Mouse (Mus musculus) liver, embryonic 16.5 days (tissue): ENCODE measurements around the gene Gpbp1l1. TPM values are rescaled to one million over a fixed set of nuclear protein-coding genes. Genes with fewer than 3 reads are reported as not detected.

ENCODE experiments used
- ATAC-seq: fragments of 200-750 bp; cut with Nextera tagmentation; 2 replicates; pipeline ENCODE4 v1.8.0; 2017; ENCODE audit warnings: low read depth, mild to moderate bottlenecking, moderate number of reproducible peaks, moderate library complexity
- H3K27ac ChIP-seq: fragments of 300-500 bp; sonication (generic); 2 replicates; pipeline ENCODE4 v1.5.1; 2014; ENCODE audit warnings: mild to moderate bottlenecking, low read length
- H3K27me3 ChIP-seq: fragments of 300-500 bp; sonication (generic); 2 replicates; pipeline ENCODE4 v1.6.1; 2014; ENCODE audit warnings: low read depth, low read length, mixed read lengths; ENCODE audit not compliant: control insufficient read depth, insufficient read depth
- H3K36me3 ChIP-seq: fragments of 300-500 bp; sonication (generic); 2 replicates; pipeline ENCODE4 v1.6.1; 2014; ENCODE audit warnings: mild to moderate bottlenecking; ENCODE audit not compliant: control insufficient read depth, insufficient read depth
- H3K4me1 ChIP-seq: fragments of 300-500 bp; sonication (generic); 2 replicates; pipeline ENCODE4 v1.6.1; 2014; ENCODE audit warnings: low read depth, low read length, mixed read lengths; ENCODE audit not compliant: control insufficient read depth
- H3K4me2 ChIP-seq: fragments of 300-500 bp; sonication (generic); 2 replicates; pipeline ENCODE4 v1.6.1; 2014; ENCODE audit warnings: low read depth, low read length, mixed read lengths
- H3K4me3 ChIP-seq: fragments of 300-500 bp; sonication (generic); 2 replicates; pipeline ENCODE4 v1.5.1; 2014; ENCODE audit warnings: low read depth, mild to moderate bottlenecking, low read length
- H3K9ac ChIP-seq: fragments of 300-500 bp; sonication (generic); 2 replicates; pipeline ENCODE4 v1.6.1; 2014; ENCODE audit warnings: low read depth, low read length
- H3K9me3 ChIP-seq: fragments of 300-500 bp; sonication (generic); replicated peaks from 2 replicates; pipeline ENCODE4 v1.6.1; 2016; ENCODE audit warnings: low read length; ENCODE audit not compliant: control insufficient read depth
- WGBS: fragments of 180-500 bp; shearing (Covaris S2); extraction: QIAGEN DNeasy Blood & Tissue Kit; methylation state at CpG from one replicate; pipeline ENCODE4 v1.1.7; 2014; ENCODE audit not compliant: insufficient replicate concordance; 5-methylcytosine and 5-hydroxymethylcytosine counted together
- polyA plus RNA-seq: library from polyadenylated mRNA; unstranded; fragments of >200 nt; fragmentation: Nextera tagmentation; extraction: Ambion mirVana; gene quantifications from 2 replicates; pipeline ENCODE4 v1.2.1, GENCODE M21; 2015

The Gpbp1l1 gene
- 15.3 and 16.0 TPM in 2 replicates for polyA plus RNA-seq

- H3K27ac ChIP-seq, result peak within 1 kb of the TSS; percentile 99
- H3K27me3 ChIP-seq, result no peaks in the 10 kb centered on the region
- H3K4me2 ChIP-seq, result peak within 1 kb of the TSS; percentile 98
- H3K36me3 ChIP-seq, result peaks cover 5% of the 10 kb centered on the region
- H3K9ac ChIP-seq, result peak within 1 kb of the TSS; percentile 98
- H3K4me3 ChIP-seq, result peak within 1 kb of the TSS; percentile 100
- H3K4me1 ChIP-seq, result peaks cover 9% of the 10 kb centered on the region
- WGBS, result under 1% methylated on average over 78 of the region's 78 CpGs
- ATAC-seq, result peak; percentile 94
- H3K9me3 ChIP-seq, result no peaks in the 10 kb centered on the region
These were observed at the start of gene Gpbp1l1 for GRCm38 (mm10) chr4:116557306-116558121. TSS of gene Gpbp1l1 (plus strand) at chr4:116557658.

- no peak overlapping the region for H3K27ac ChIP-seq
- no peaks in the 10 kb centered on the region for H3K9me3 ChIP-seq
- H3K36me3 ChIP-seq, result peaks cover 3% of the 10 kb centered on the region
- no peaks in the 10 kb centered on the region for H3K4me1 ChIP-seq
- 58% methylated on average over 2 of the region's 2 CpGs for whole genome bisulfite sequencing
- H3K27me3 ChIP-seq, result no peaks in the 10 kb centered on the region
- H3K4me3 ChIP-seq, result no peak overlapping the region
- H3K9ac ChIP-seq, result no peak overlapping the region
- no peak for ATAC-seq
- H3K4me2 ChIP-seq, result no peak overlapping the region
These were observed 26.3 kb upstream of the Gpbp1l1 start for GRCm38 (mm10) chr4:116531109-116531508.

GRCm38 (mm10) chr4:116536351-116536750 lies 21.1 kb upstream of the Gpbp1l1 start:
- no peak overlapping the region for H3K9ac ChIP-seq
- no peak for ATAC-seq
- H3K4me2 ChIP-seq, result no peak overlapping the region
- peaks cover 6% of the 10 kb centered on the region for H3K36me3 ChIP-seq
- H3K27ac ChIP-seq, result no peak overlapping the region
- no peak overlapping the region for H3K4me3 ChIP-seq
- no peaks in the 10 kb centered on the region for H3K27me3 ChIP-seq
- H3K4me1 ChIP-seq, result no peaks in the 10 kb centered on the region
- no peaks in the 10 kb centered on the region for H3K9me3 ChIP-seq

- peaks cover 6% of the 10 kb centered on the region for H3K36me3 ChIP-seq
- H3K27ac ChIP-seq, result no peak overlapping the region
- H3K4me1 ChIP-seq, result no peaks in the 10 kb centered on the region
- H3K27me3 ChIP-seq, result no peaks in the 10 kb centered on the region
- no peak overlapping the region for H3K4me3 ChIP-seq
- no peaks in the 10 kb centered on the region for H3K9me3 ChIP-seq
- ATAC-seq, result no peak
- H3K9ac ChIP-seq, result no peak overlapping the region
- H3K4me2 ChIP-seq, result no peak overlapping the region
- 76% methylated on average over 3 of the region's 3 CpGs for WGBS
These were observed 19.7 kb upstream of the Gpbp1l1 start for GRCm38 (mm10) chr4:116537737-116538136.

- peaks cover 5% of the 10 kb centered on the region for H3K36me3 ChIP-seq
- H3K27me3 ChIP-seq, result no peaks in the 10 kb centered on the region
- H3K4me2 ChIP-seq, result no peak overlapping the region
- H3K4me3 ChIP-seq, result no peak overlapping the region
- H3K9me3 ChIP-seq, result no peaks in the 10 kb centered on the region
- no peak overlapping the region for H3K9ac ChIP-seq
- H3K27ac ChIP-seq, result no peak overlapping the region
- 24% methylated on average over 1 of the region's 1 CpGs for WGBS
- ATAC-seq, result no peak
- peaks cover 2% of the 10 kb centered on the region; the same call in 1 of the 2 replicates for H3K4me1 ChIP-seq
These were observed 7.0 kb upstream of the Gpbp1l1 start for GRCm38 (mm10) chr4:116550432-116550831.

- H3K27me3 ChIP-seq, result no peaks in the 10 kb centered on the region
- WGBS, result 78% methylated on average over 3 of the region's 3 CpGs
- H3K4me2 ChIP-seq, result no peak overlapping the region
- peaks cover 5% of the 10 kb centered on the region for H3K36me3 ChIP-seq
- no peak overlapping the region for H3K4me3 ChIP-seq
- H3K27ac ChIP-seq, result no peak overlapping the region
- no peak for ATAC-seq
- no peaks in the 10 kb centered on the region for H3K9me3 ChIP-seq
- H3K9ac ChIP-seq, result no peak overlapping the region
- H3K4me1 ChIP-seq, result peaks cover 2% of the 10 kb centered on the region; the same call in 1 of the 2 replicates
These were observed 4.4 kb upstream of the Gpbp1l1 start for GRCm38 (mm10) chr4:116553035-116553434.

- Histone ChIP-seq H3K4me2 (peak within 1 kb of the TSS; percentile 98), H3K36me3 (peaks cover 5% of the 10 kb centered on the region), H3K4me3 (peak within 1 kb of the TSS; percentile 100), H3K9me3 (no peaks in the 10 kb centered on the region), H3K4me1 (peaks cover 7% of the 10 kb centered on the region), H3K27me3 (no peaks in the 10 kb centered on the region), H3K27ac (peak within 1 kb of the TSS; percentile 99), H3K9ac (peak within 1 kb of the TSS; percentile 98)
- no peak for ATAC-seq
- 3% methylated on average over 23 of the region's 23 CpGs for WGBS
These were observed 1.8 kb upstream of the Gpbp1l1 start, which contains the start of gene Tmem69 for GRCm38 (mm10) chr4:116555413-116556300. TSS of gene Tmem69 (minus strand) at chr4:116555936.

- H3K36me3 ChIP-seq, result peaks cover 5% of the 10 kb centered on the region
- ATAC-seq, result peak; percentile 92
- H3K27me3 ChIP-seq, result no peaks in the 10 kb centered on the region
- H3K9ac ChIP-seq, result peak overlapping the region; percentile 98
- peak overlapping the region; percentile 100 for H3K4me3 ChIP-seq
- H3K9me3 ChIP-seq, result no peaks in the 10 kb centered on the region
- H3K27ac ChIP-seq, result peak overlapping the region; percentile 99
- peaks cover 9% of the 10 kb centered on the region for H3K4me1 ChIP-seq
- H3K4me2 ChIP-seq, result peak overlapping the region; percentile 98
- whole genome bisulfite sequencing, result under 1% methylated on average over 28 of the region's 28 CpGs
These were observed 725 bp upstream of the Gpbp1l1 start for GRCm38 (mm10) chr4:116556561-116557305.
